Mouse (Mus musculus) midbrain, embryonic 10.5 days (tissue): ENCODE data around the gene Zfp444. TPM values are rescaled to one million over a fixed set of nuclear protein-coding genes. Genes with fewer than 3 reads are reported as not detected.
A peak's percentile ranks its signal among the peaks of the same experiment; 100 is the strongest.

Source experiments
- DNase-seq: peaks from one replicate; pipeline ENCODE4 v3.0.0-alpha.2; 2017; ENCODE audit warnings: low spot score
- H3K27ac ChIP-seq: fragments of 300-500 bp; sonication (generic); replicated peaks from 2 replicates; pipeline ENCODE4 v1.5.1; 2016; ENCODE audit warnings: mild to moderate bottlenecking
- H3K27me3 ChIP-seq: fragments of 300-500 bp; sonication (generic); 2 replicates; pipeline ENCODE4 v1.6.1; 2016; ENCODE audit warnings: low read depth, mild to moderate bottlenecking; ENCODE audit not compliant: poor library complexity, severe bottlenecking
- H3K36me3 ChIP-seq: fragments of 300-500 bp; sonication (generic); 2 replicates; pipeline ENCODE4 v1.6.1; 2016; ENCODE audit warnings: mild to moderate bottlenecking, moderate library complexity
- H3K4me1 ChIP-seq: fragments of 300-500 bp; sonication (generic); 2 replicates; pipeline ENCODE4 v1.6.1; 2016
- H3K4me3 ChIP-seq: fragments of 300-500 bp; sonication (generic); 2 replicates; pipeline ENCODE4 v1.5.1; 2016; ENCODE audit warnings: mild to moderate bottlenecking, moderate library complexity
- H3K9me3 ChIP-seq: fragments of 300-500 bp; sonication (generic); replicated peaks from 2 replicates; pipeline ENCODE4 v1.6.1; 2016; ENCODE audit warnings: mild to moderate bottlenecking
- WGBS: fragments of 180-500 bp; shearing (Covaris S2); methylation state at CpG from one replicate; pipeline ENCODE4 v1.1.7; 2016; 5-methylcytosine and 5-hydroxymethylcytosine counted together
- polyA plus RNA-seq: library from polyadenylated mRNA; unstranded; fragments of >200 nt; fragmentation: Nextera tagmentation; extraction: Ambion mirVana; gene quantifications from 2 replicates; pipeline ENCODE4 v1.2.1, GENCODE M21; 2016

The Zfp444 gene
- polyA plus RNA-seq, 1 experiment from 2014 or later = 81.8 TPM

GRCm38 (mm10) chr7:6152036-6152435 lies 20.0 kb upstream of the Zfp444 start:
- peaks cover 22% of the 10 kb centered on the region for H3K4me1 ChIP-seq
- no peaks in the 10 kb centered on the region for H3K27me3 ChIP-seq
- peaks cover 12% of the 10 kb centered on the region; the same call in 1 of the 2 replicates for H3K36me3 ChIP-seq
- H3K4me3 ChIP-seq = no peak overlapping the region
- no peaks in the 10 kb centered on the region for H3K9me3 ChIP-seq
- no peak for DNase-seq
- H3K27ac ChIP-seq = no peak overlapping the region
- 82% methylated on average over 3 of the region's 3 CpGs for WGBS

- Histone ChIP-seq H3K4me3 (no peak overlapping the region), H3K27me3 (no peaks in the 10 kb centered on the region), H3K4me1 (peaks cover 22% of the 10 kb centered on the region), H3K27ac (no peak overlapping the region), H3K9me3 (no peaks in the 10 kb centered on the region), H3K36me3 (peaks cover 6% of the 10 kb centered on the region; the same call in 1 of the 2 replicates)
- whole genome bisulfite sequencing = 95% methylated on average over 3 of the region's 3 CpGs
- DNase-seq = no peak
These were observed 18.9 kb upstream of the Zfp444 start for GRCm38 (mm10) chr7:6153131-6153530.

- Histone ChIP-seq H3K9me3 (no peaks in the 10 kb centered on the region), H3K27ac (no peak overlapping the region), H3K4me3 (peak overlapping the region; percentile 86), H3K36me3 (peaks cover 6% of the 10 kb centered on the region; the same call in 1 of the 2 replicates), H3K4me1 (peaks cover 22% of the 10 kb centered on the region), H3K27me3 (no peaks in the 10 kb centered on the region)
- no peak for DNase-seq
- WGBS = 87% methylated on average over 5 of the region's 5 CpGs
These were observed 17.9 kb upstream of the Zfp444 start for GRCm38 (mm10) chr7:6154164-6154563.

DNA sequence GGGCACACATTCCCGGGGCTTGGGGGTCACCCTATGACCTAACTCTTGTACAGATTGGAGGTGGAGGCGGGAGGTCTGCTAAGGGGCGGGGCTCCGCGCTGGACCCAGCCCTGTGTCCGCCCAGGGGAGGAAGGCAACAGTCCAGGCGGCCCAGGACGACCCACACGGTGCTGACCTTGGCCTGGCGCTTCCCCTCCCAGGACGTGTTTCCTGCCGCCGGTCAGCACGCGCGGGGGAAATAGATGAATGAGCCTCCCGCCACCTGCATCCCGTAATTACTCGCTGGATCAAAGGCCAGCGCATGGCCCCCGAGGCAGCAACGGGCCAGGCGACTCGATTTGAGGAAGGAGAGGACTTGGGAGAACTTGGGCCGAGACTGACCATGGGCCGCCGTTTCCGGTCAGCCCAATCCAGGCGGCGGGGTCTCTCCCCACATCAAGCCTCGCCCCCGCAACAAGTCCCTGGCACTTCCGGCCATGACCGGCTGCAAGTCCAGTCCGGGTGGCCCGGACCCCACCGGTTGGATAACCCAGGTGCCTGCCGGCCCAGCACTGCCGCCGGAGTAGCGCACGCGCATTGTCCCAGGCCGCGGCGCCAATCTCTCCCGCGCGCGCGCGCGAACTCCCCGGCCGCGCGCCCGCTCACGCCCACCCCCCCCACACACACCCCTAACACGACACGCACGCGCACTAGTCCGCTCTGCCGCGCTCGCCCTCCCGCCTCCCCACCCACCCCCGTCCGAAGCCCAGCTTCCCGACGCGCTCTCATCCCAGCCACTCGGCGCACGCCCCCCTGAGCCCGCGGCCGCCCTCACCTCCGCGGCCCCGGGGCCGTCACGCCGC lies 16.8 kb upstream of the Zfp444 start:
- peak overlapping the region; percentile 94 for H3K27ac ChIP-seq
- under 1% methylated on average over 43 of the region's 85 CpGs for WGBS
- DNase-seq = peak; percentile 85
- peaks cover 6% of the 10 kb centered on the region; the same call in 1 of the 2 replicates for H3K36me3 ChIP-seq
- peak overlapping the region; percentile 86 for H3K4me3 ChIP-seq
- H3K9me3 ChIP-seq = no peaks in the 10 kb centered on the region
- H3K27me3 ChIP-seq = no peaks in the 10 kb centered on the region
- H3K4me1 ChIP-seq = peaks cover 22% of the 10 kb centered on the region

GRCm38 (mm10) chr7:6155901-6156411 lies 16.1 kb upstream of the Zfp444 start, which contains the start of gene Zfp787:
Gene Zfp787 (minus strand): TSS chr7:6155997.
- WGBS = 0% methylated on average over 54 of the region's 54 CpGs
- no peaks in the 10 kb centered on the region for H3K27me3 ChIP-seq
- H3K27ac ChIP-seq = peak within 1 kb of the TSS; percentile 94
- DNase-seq = peak; percentile 97
- peaks cover 6% of the 10 kb centered on the region; the same call in 1 of the 2 replicates for H3K36me3 ChIP-seq
- peak within 1 kb of the TSS; percentile 86 for H3K4me3 ChIP-seq
- H3K4me1 ChIP-seq = peaks cover 22% of the 10 kb centered on the region
- no peaks in the 10 kb centered on the region for H3K9me3 ChIP-seq

- Histone ChIP-seq H3K4me1 (peaks cover 22% of the 10 kb centered on the region), H3K27ac (peak overlapping the region; percentile 94)
- 79% methylated on average over 9 of the region's 9 CpGs for WGBS
These were observed 15.0 kb upstream of the Zfp444 start for GRCm38 (mm10) chr7:6156901-6157472.

GRCm38 (mm10) chr7:6157479-6157878 lies 14.5 kb upstream of the Zfp444 start:
- peaks cover 6% of the 10 kb centered on the region; the same call in 1 of the 2 replicates for H3K36me3 ChIP-seq
- H3K4me3 ChIP-seq = no peak overlapping the region

More at GRCm38 (mm10) chr7:6156901-6157472, 15.0 kb upstream of the Zfp444 start:
- DNase-seq = no peak
- peak overlapping the region; percentile 86 for H3K4me3 ChIP-seq
- peaks cover 6% of the 10 kb centered on the region; the same call in 1 of the 2 replicates for H3K36me3 ChIP-seq
- no peaks in the 10 kb centered on the region for H3K9me3 ChIP-seq
- H3K27me3 ChIP-seq = no peaks in the 10 kb centered on the region

DNA sequence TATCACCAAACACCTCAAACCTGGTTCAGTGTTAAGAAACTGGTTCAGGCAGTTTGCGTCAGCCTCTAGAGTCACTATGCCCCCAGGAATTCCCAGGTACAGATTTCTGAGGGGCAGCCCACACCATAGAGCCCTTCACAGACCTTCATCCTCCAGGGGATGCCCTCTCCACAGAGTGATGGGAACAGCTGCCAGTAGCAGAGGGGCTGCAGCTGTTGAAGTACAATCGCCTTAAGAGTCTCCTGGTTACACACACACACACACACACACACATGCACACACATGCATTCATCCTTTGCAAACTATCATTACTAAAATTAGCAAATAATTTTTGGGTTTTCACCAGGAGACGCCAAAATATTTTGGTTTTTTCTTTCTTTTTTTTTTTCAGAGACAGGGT lies 12.4 kb upstream of the Zfp444 start:
- Histone ChIP-seq H3K4me3 (no peak overlapping the region), H3K4me1 (peaks cover 11% of the 10 kb centered on the region), H3K27ac (no peak overlapping the region), H3K27me3 (no peaks in the 10 kb centered on the region), H3K9me3 (no peaks in the 10 kb centered on the region; the same call in 1 of the 2 replicates), H3K36me3 (no peaks in the 10 kb centered on the region)
- 89% methylated on average over 3 of the region's 3 CpGs for WGBS
- DNase-seq = no peak

More at GRCm38 (mm10) chr7:6157479-6157878, 14.5 kb upstream of the Zfp444 start:
- Histone ChIP-seq H3K27me3 (no peaks in the 10 kb centered on the region), H3K27ac (no peak overlapping the region), H3K4me1 (peaks cover 22% of the 10 kb centered on the region), H3K9me3 (no peaks in the 10 kb centered on the region; the same call in 1 of the 2 replicates)
- DNase-seq = no peak
- 92% methylated on average over 1 of the region's 1 CpGs for WGBS

DNA sequence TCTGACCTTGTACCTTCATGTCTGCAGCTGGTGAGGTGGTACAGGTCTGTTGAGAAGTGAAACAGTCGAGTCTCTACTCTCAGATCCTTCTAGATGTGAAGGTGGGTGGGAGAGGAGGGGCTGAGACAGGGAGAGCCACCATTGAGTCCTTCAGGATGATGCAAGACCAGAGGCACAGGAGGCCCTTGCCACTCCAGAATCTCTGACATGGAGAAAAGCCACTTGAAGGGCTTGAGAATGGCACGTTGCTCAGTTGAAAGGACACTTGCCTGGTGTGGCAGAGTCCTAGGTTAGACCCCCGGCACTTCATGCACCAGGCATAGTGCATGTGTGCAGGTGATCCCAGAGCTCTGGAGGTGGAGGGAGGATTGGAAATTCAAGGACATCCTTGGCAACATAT lies 10.5 kb upstream of the Zfp444 start:
- no peak overlapping the region for H3K27ac ChIP-seq

DNA sequence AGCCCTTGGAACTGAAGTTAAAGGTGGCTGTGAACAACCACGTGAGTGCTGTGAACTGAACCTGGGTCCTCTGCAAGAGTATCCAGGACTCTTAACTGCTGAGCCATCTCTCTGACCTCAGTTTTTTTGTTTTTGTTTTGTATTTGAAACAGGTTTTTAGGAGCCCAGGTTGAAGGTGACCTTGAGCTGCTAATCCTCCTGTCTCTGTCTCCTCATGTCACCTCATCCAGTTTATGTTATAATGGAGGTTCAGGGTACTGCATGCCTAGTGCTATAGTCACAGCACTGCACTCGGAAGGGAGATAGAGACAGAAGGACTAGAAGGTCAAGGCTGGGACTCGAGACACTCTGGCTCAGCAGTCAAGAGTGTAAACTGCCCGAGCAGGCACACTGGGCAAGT lies 9.9 kb upstream of the Zfp444 start:
- Histone ChIP-seq H3K36me3 (no peaks in the 10 kb centered on the region), H3K27ac (no peak overlapping the region), H3K9me3 (no peaks in the 10 kb centered on the region; the same call in 1 of the 2 replicates), H3K27me3 (no peaks in the 10 kb centered on the region), H3K4me1 (no peaks in the 10 kb centered on the region), H3K4me3 (no peak overlapping the region)
- 82% methylated on average over 4 of the region's 4 CpGs for WGBS
- DNase-seq = no peak

More for the DNA sequence above, 10.5 kb upstream of the Zfp444 start:
- peaks cover 5% of the 10 kb centered on the region for H3K4me1 ChIP-seq
- no peaks in the 10 kb centered on the region for H3K36me3 ChIP-seq
- H3K27me3 ChIP-seq = no peaks in the 10 kb centered on the region
- H3K4me3 ChIP-seq = no peak overlapping the region
- H3K9me3 ChIP-seq = no peaks in the 10 kb centered on the region; the same call in 1 of the 2 replicates
- 65% methylated on average over 3 of the region's 3 CpGs for WGBS
- DNase-seq = no peak

- WGBS = 70% methylated on average over 5 of the region's 5 CpGs
These were observed 7.4 kb upstream of the Zfp444 start for GRCm38 (mm10) chr7:6164671-6165070.

GRCm38 (mm10) chr7:6169403-6169802 lies 2.6 kb upstream of the Zfp444 start:
- WGBS = 74% methylated on average over 3 of the region's 3 CpGs
- DNase-seq = no peak
- no peak overlapping the region for H3K4me3 ChIP-seq
- H3K4me1 ChIP-seq = peaks cover 24% of the 10 kb centered on the region
- H3K36me3 ChIP-seq = no peaks in the 10 kb centered on the region
- no peaks in the 10 kb centered on the region for H3K27me3 ChIP-seq
- H3K9me3 ChIP-seq = 0 out of 2 replicates have a peak, but pooled peaks cover 3% of the 10 kb centered on the region
- H3K27ac ChIP-seq = no peak overlapping the region

More at GRCm38 (mm10) chr7:6164671-6165070, 7.4 kb upstream of the Zfp444 start:
- Histone ChIP-seq H3K36me3 (no peaks in the 10 kb centered on the region), H3K27ac (no peak overlapping the region), H3K27me3 (no peaks in the 10 kb centered on the region), H3K9me3 (no peaks in the 10 kb centered on the region; the same call in 1 of the 2 replicates), H3K4me1 (no peaks in the 10 kb centered on the region), H3K4me3 (no peak overlapping the region)
- DNase-seq = no peak
